Mouse (Mus musculus) CH12.LX (cell line): ENCODE measurements around the gene Mfsd6l. TPM values are rescaled to one million over a fixed set of nuclear protein-coding genes. Genes with fewer than 3 reads are reported as not detected.

Source experiments
- DNase-seq: peaks from one replicate; pipeline ENCODE4 v3.0.0-alpha.2; 2013; ENCODE audit errors: extremely low read depth
- H3K27ac ChIP-seq: 2 replicates; pipeline ENCODE4 v1.5.1; 2012; ENCODE audit warnings: low read depth, mild to moderate bottlenecking, control low read depth, moderate library complexity; ENCODE audit not compliant: insufficient read depth
- H3K27me3 ChIP-seq: replicated peaks from 2 replicates; pipeline ENCODE3; 2012; ENCODE audit warnings: inconsistent platforms
- H3K36me3 ChIP-seq, 2 experiments: replicated peaks in 1 of 2; 2 replicates each; pipeline versions ENCODE3 to v1.6.1; 2012; ENCODE audit warnings: inconsistent platforms in 1 of 2, low read length in 1 of 2, mild to moderate bottlenecking in 1 of 2, mixed read lengths in 1 of 2, moderate library complexity in 1 of 2; ENCODE audit not compliant: control insufficient read depth in 1 of 2, insufficient read depth in 1 of 2
- H3K4me1 ChIP-seq, 2 experiments: 2 replicates each; pipeline ENCODE4 v1.6.1; 2012; ENCODE audit warnings: inconsistent platforms in 1 of 2, moderate library complexity in 1 of 2; ENCODE audit not compliant: insufficient read depth in 2 of 2, control insufficient read depth in 1 of 2
- H3K4me2 ChIP-seq: 2 replicates; pipeline ENCODE4 v1.6.1; 2012; ENCODE audit warnings: low read depth, mild to moderate bottlenecking, control low read depth; ENCODE audit not compliant: poor library complexity, insufficient read depth, severe bottlenecking
- H3K4me3 ChIP-seq, 3 experiments: fragments of 150-350 bp in 1 of 3; sonication (generic) in 1 of 3; replicated peaks in 1 of 3; 2 replicates each; pipeline versions ENCODE3 to v1.5.1; 2011 to 2012; ENCODE audit warnings: low read depth in 2 of 3, low read length in 2 of 3, mild to moderate bottlenecking in 2 of 3, moderate library complexity in 2 of 3, control low read depth in 1 of 3, improper control_type of control experiment in 1 of 3, inconsistent platforms in 1 of 3, mixed read lengths in 1 of 3; ENCODE audit not compliant: poor library complexity in 1 of 3
- H3K79me2 ChIP-seq: replicated peaks from 2 replicates; pipeline ENCODE4 v1.6.1; 2012; ENCODE audit warnings: mild to moderate bottlenecking, moderate library complexity; ENCODE audit not compliant: control insufficient read depth, poor library complexity, insufficient read depth, severe bottlenecking; ENCODE audit errors: extremely low read depth
- H3K9ac ChIP-seq: 2 replicates; pipeline ENCODE4 v1.6.1; 2012; ENCODE audit warnings: low read depth, mild to moderate bottlenecking, control low read depth, moderate library complexity; ENCODE audit not compliant: insufficient read depth
- H3K9me3 ChIP-seq: replicated peaks from 2 replicates; pipeline ENCODE3; 2012; ENCODE audit warnings: low read length, inconsistent platforms, mixed read lengths
- BHLHE40 ChIP-seq: IDR thresholded peaks from 2 replicates; pipeline ENCODE4 v1.6.1; 2011; ENCODE audit warnings: mild to moderate bottlenecking, low read depth, low read length, improper control_type of control experiment
- CHD1 ChIP-seq: IDR thresholded peaks from 2 replicates; pipeline ENCODE4 v1.6.1; 2012; ENCODE audit warnings: low read depth, low read length, improper control_type of control experiment, inconsistent platforms
- CHD2 ChIP-seq: IDR thresholded peaks from 2 replicates; pipeline ENCODE4 v1.6.1; 2011; ENCODE audit warnings: low read length, improper control_type of control experiment
- CTCF ChIP-seq, 2 experiments: IDR thresholded peaks in 1 of 2; conservative IDR thresholded peaks in 1 of 2; 2 replicates each; pipeline ENCODE4 v1.5.1; 2011 to 2012; ENCODE audit warnings: low read depth in 2 of 2, low read length in 2 of 2, improper control_type of control experiment in 1 of 2, inconsistent platforms in 1 of 2, mild to moderate bottlenecking in 1 of 2, moderate library complexity in 1 of 2
- E2F4 ChIP-seq: IDR thresholded peaks from 2 replicates; pipeline ENCODE4 v1.6.1; 2011; ENCODE audit warnings: low read depth, low read length, improper control_type of control experiment; ENCODE audit not compliant: insufficient replicate concordance
- EP300 ChIP-seq: IDR thresholded peaks from 2 replicates; pipeline ENCODE4 v1.6.1; 2011; ENCODE audit warnings: low read length, improper control_type of control experiment
- ETS1 ChIP-seq: conservative IDR thresholded peaks from 2 replicates; pipeline ENCODE4 v1.6.1; 2012; ENCODE audit warnings: low read depth, mild to moderate bottlenecking, inconsistent platforms, low read length, improper control_type of control experiment, moderate library complexity
- GABPA ChIP-seq: IDR thresholded peaks from 2 replicates; pipeline ENCODE4 v1.6.1; 2012; ENCODE audit warnings: low read depth, low read length, improper control_type of control experiment, inconsistent platforms; ENCODE audit not compliant: insufficient replicate concordance
- HCFC1 ChIP-seq: IDR thresholded peaks from 2 replicates; pipeline ENCODE4 v1.6.1; 2012; ENCODE audit warnings: low read depth, mild to moderate bottlenecking, inconsistent platforms, low read length, improper control_type of control experiment
- IRF4 ChIP-seq: IDR thresholded peaks from 2 replicates; pipeline ENCODE4 v1.6.1; 2014; ENCODE audit warnings: low read depth, mild to moderate bottlenecking, inconsistent platforms, low read length, improper control_type of control experiment
- JUN ChIP-seq: IDR thresholded peaks from 2 replicates; pipeline ENCODE4 v1.6.1; 2011; ENCODE audit warnings: low read depth, mild to moderate bottlenecking, low read length, improper control_type of control experiment, moderate library complexity; ENCODE audit not compliant: insufficient read depth
- JUND ChIP-seq: conservative IDR thresholded peaks from 2 replicates; pipeline ENCODE4 v1.6.1; 2011; ENCODE audit warnings: low read depth, low read length, improper control_type of control experiment
- MAFK ChIP-seq: IDR thresholded peaks from 2 replicates; pipeline ENCODE4 v1.6.1; 2011; ENCODE audit warnings: low read length, improper control_type of control experiment; ENCODE audit not compliant: insufficient replicate concordance
- MAX ChIP-seq: IDR thresholded peaks from 2 replicates; pipeline ENCODE4 v1.6.1; 2011; ENCODE audit warnings: low read length, improper control_type of control experiment
- MAZ ChIP-seq: IDR thresholded peaks from 2 replicates; pipeline ENCODE4 v1.6.1; 2012; ENCODE audit warnings: low read depth, mild to moderate bottlenecking, inconsistent platforms, low read length, improper control_type of control experiment, moderate library complexity
- MXI1 ChIP-seq: IDR thresholded peaks from 2 replicates; pipeline ENCODE4 v1.6.1; 2011; ENCODE audit warnings: mild to moderate bottlenecking, low read depth, low read length, improper control_type of control experiment
- MYC ChIP-seq: IDR thresholded peaks from 2 replicates; pipeline ENCODE4 v1.6.1; 2011; ENCODE audit warnings: low read depth, mild to moderate bottlenecking, improper control_type of control experiment, low read length
- NELFE ChIP-seq: IDR thresholded peaks from 2 replicates; pipeline ENCODE4 v1.6.1; 2011; ENCODE audit warnings: low read depth, low read length, improper control_type of control experiment
- NRF1 ChIP-seq: IDR thresholded peaks from 2 replicates; pipeline ENCODE4 v1.6.1; 2014; ENCODE audit warnings: low read depth, mild to moderate bottlenecking, inconsistent platforms, low read length, improper control_type of control experiment, moderate library complexity
- POLR2A ChIP-seq: IDR thresholded peaks from 2 replicates; pipeline ENCODE4 v1.6.1; 2011; ENCODE audit warnings: low read depth, mild to moderate bottlenecking, improper control_type of control experiment, low read length
- POLR2AphosphoS2 ChIP-seq: IDR thresholded peaks from 2 replicates; pipeline ENCODE4 v1.6.1; 2011; ENCODE audit warnings: low read depth, low read length, improper control_type of control experiment
- RAD21 ChIP-seq: IDR thresholded peaks from 2 replicates; pipeline ENCODE4 v1.6.1; 2011; ENCODE audit warnings: low read depth, mild to moderate bottlenecking, low read length, improper control_type of control experiment, moderate library complexity
- SIN3A ChIP-seq: IDR thresholded peaks from 2 replicates; pipeline ENCODE4 v1.6.1; 2012; ENCODE audit warnings: low read length, improper control_type of control experiment, inconsistent platforms
- SMC3 ChIP-seq: IDR thresholded peaks from 2 replicates; pipeline ENCODE4 v1.6.1; 2011; ENCODE audit warnings: low read depth, low read length, improper control_type of control experiment
- TBP ChIP-seq: conservative IDR thresholded peaks from 2 replicates; pipeline ENCODE4 v1.6.1; 2011; ENCODE audit warnings: low read depth, low read length, improper control_type of control experiment
- TCF12 ChIP-seq: IDR thresholded peaks from 2 replicates; pipeline ENCODE4 v1.6.1; 2014; ENCODE audit warnings: low read depth, mild to moderate bottlenecking, inconsistent platforms, low read length, improper control_type of control experiment
- USF1 ChIP-seq: IDR thresholded peaks from 2 replicates; pipeline ENCODE4 v1.6.1; 2014; ENCODE audit warnings: low read depth, mild to moderate bottlenecking, inconsistent platforms, low read length, improper control_type of control experiment
- USF2 ChIP-seq: conservative IDR thresholded peaks from 2 replicates; pipeline ENCODE4 v1.6.1; 2011; ENCODE audit warnings: low read depth, low read length, improper control_type of control experiment
- ZKSCAN1 ChIP-seq: IDR thresholded peaks from 2 replicates; pipeline ENCODE4 v1.6.1; 2012; ENCODE audit warnings: low read depth, inconsistent platforms, low read length, improper control_type of control experiment, borderline replicate concordance
- ZNF384 ChIP-seq: IDR thresholded peaks from 2 replicates; pipeline ENCODE4 v1.6.1; 2012; ENCODE audit warnings: low read depth, low read length, improper control_type of control experiment, inconsistent platforms
- dilution Hi-C: fragments of 300-500 bp; cut with MboI; formaldehyde crosslinking; loops from 2 replicates; pipeline ENCODE4 v1.14.3; 2020; ENCODE audit warnings: low sequenced_read_pairs; ENCODE audit not compliant: extremely low pct_unique_long_range_greater_than_20kb, extremely low pct_ligation_motif_present
- in situ Hi-C: fragments of 300-500 bp; cut with MboI; formaldehyde crosslinking; loops from 3 replicates; pipeline ENCODE4 v1.14.3; 2019; ENCODE audit warnings: low sequenced_read_pairs, low pct_ligation_motif_present, low pct_unique_long_range_greater_than_20kb, mixed read lengths
- polyA plus RNA-seq: library from polyadenylated mRNA; unstranded; fragments of >175 nt; gene quantifications from 2 replicates; pipeline ENCODE4 v1.2.1, GENCODE M21; 2012; ENCODE audit warnings: low read depth; ENCODE audit not compliant: insufficient read length
- total RNA-seq, 2 experiments: library from RNA; depleted of rRNA; stranded (reverse); fragments of 300-350 nt in 1 of 2; fragments of >200 nt in 1 of 2; gene quantifications; 2 replicates each; pipeline ENCODE4 v1.2.3; 2012 to 2014

Gene Mfsd6l
- total RNA-seq (2012; rRNA removed), result 4.1 and 4.2 TPM in 2 replicates
- total RNA-seq (2014; rRNA removed), result 4.0 and 5.1 TPM in 2 replicates
- 6.4 and 7.2 TPM in 2 replicates for polyA plus RNA-seq

DNA sequence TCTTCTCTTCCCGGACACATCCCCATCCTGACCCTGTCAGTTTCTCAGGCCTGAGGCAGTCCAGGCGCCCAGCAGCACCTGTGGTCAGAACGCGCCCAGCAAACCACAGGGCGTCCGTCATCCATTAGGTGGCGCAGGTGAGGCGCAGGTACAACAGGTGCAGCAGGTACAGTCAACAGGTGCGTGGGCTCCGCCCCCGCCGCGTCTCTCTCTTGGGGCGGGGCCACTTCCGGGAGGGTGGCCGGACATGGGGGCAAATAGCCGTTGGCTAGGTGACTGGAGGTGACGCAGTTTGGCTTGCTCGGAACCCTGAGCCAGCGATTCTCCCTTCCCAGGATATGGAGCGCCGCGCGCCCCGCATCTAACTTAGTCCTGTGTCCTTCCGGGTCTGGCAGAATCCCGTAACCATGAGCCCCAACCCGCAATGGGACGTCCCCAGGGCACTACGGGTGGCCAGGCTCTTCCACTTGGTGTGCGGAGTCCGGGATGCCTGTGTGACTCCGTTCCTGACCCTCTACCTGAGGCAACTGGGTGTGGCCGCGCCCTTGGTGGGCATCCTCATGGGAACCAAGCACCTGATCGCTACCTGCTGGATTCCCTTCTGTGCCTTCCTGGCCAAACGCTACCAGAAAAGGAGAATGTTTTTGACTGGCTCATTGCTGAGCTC is at the start of gene Mfsd6l:
Mfsd6l (plus strand) TSS at position 269 of the 667 bp plus-strand sequence.
- Histone ChIP-seq H3K4me2 (no peak within 1 kb of the TSS), H3K4me3 (no peak within 1 kb of the TSS), H3K27me3 (no peaks in the 10 kb centered on the region), H3K4me1 (peaks cover 0 to 25% of the 10 kb centered on the region in 2 experiments; a peak in 2 of 4 replicates), H3K79me2 (no peaks in the 10 kb centered on the region), H3K9ac (no peak within 1 kb of the TSS), H3K9me3 (no peaks in the 10 kb centered on the region), H3K36me3 (peaks cover 45 to 78% of the 10 kb centered on the region in 2 experiments), H3K27ac (no peak within 1 kb of the TSS)
- in situ Hi-C loops (loop anchor here (10.0 kb wide), 1 partner anchor 121 kb away; the partner anchor contains the start of gene Pik3r5), dilution Hi-C loops (no loop called here)
- no peak for DNase-seq
- TF ChIP-seq SMC3 (no peak), MXI1 (no peak), TCF12 (no peak), POLR2A (0 out of 2 replicates have a peak, but pooled peaks have one; percentile 13), POLR2AphosphoS2 (0 out of 2 replicates have a peak, but pooled peaks have one; percentile 3), RAD21 (no peak), CTCF (conservative IDR thresholded peaks at IDR 0.05 in 1 of 2, IDR thresholded peaks at IDR 0.05 in 1 of 2; ENCODE audit: low read depth in 2 of 2, low read length in 2 of 2) (0 out of 4 replicates have a peak, but pooled peaks of 1 of the 2 experiments have one; percentile 13), GABPA (no peak), MAX (no peak)

- H3K4me3 ChIP-seq, result peak overlapping the region in 2 of 3 experiments; percentile 0 to 13
- peaks cover 32 to 71% of the 10 kb centered on the region in 2 experiments for H3K4me1 ChIP-seq
- dilution Hi-C loops, result no loop called here
- in situ Hi-C loops, result loop anchor here (5.0 kb wide), 1 partner anchor 35 kb away; no protein-coding TSS in a partner anchor
- no peaks in the 10 kb centered on the region for H3K9me3 ChIP-seq
- H3K27me3 ChIP-seq, result no peaks in the 10 kb centered on the region
- peak overlapping the region; percentile 29 for H3K9ac ChIP-seq
- H3K36me3 ChIP-seq, result peaks cover 9 to 40% of the 10 kb centered on the region in 2 experiments
- peaks cover 84% of the 10 kb centered on the region for H3K79me2 ChIP-seq
- peak; percentile 77 for DNase-seq
- peak overlapping the region; percentile 32 for H3K27ac ChIP-seq
- H3K4me2 ChIP-seq, result peak overlapping the region; percentile 87
- TF ChIP-seq MAFK (peak; percentile 38; the same call in 1 of the 2 replicates), TCF12 (peak; percentile 55; the same call in 1 of the 2 replicates), NRF1 (no peak), MXI1 (peak; percentile 96), ZNF384 (no peak), IRF4 (peak; percentile 93), CHD1 (no peak), HCFC1 (peak; percentile 37; the same call in 1 of the 2 replicates), CHD2 (0 out of 2 replicates have a peak, but pooled peaks have one; percentile 2), USF1 (no peak), SIN3A (peak; percentile 77), TBP (0 out of 2 replicates have a peak, but pooled peaks have one; percentile 39), NELFE (0 out of 2 replicates have a peak, but pooled peaks have one; percentile 15), JUN (peak; percentile 40; the same call in 1 of the 2 replicates), ZKSCAN1 (no peak), BHLHE40 (peak; percentile 80), GABPA (no peak), JUND (peak; percentile 59; the same call in 1 of the 2 replicates), USF2 (no peak), MAX (peak; percentile 91), MYC (peak; percentile 92), EP300 (peak; percentile 69), MAZ (0 out of 2 replicates have a peak, but pooled peaks have one; percentile 17), E2F4 (no peak), ETS1 (peak; percentile 76)
These were observed 48.7 kb upstream of the Mfsd6l start for GRCm38 (mm10) chr11:68507246-68507645.
